Mouse (Mus musculus) spleen, adult 2 months (tissue): Measurements from ENCODE around the gene Paxx. TPM values are rescaled to one million over a fixed set of nuclear protein-coding genes. Genes with fewer than 3 reads are reported as not detected.

Source experiments
- DNase-seq, 2 experiments: peaks; one replicate each; pipeline versions ENCODE4 v3.0.0 to v3.0.0-alpha.2; 2012 to 2021; ENCODE audit warnings: low spot score in 2 of 2, low read depth in 1 of 2
- H3K27ac ChIP-seq: fragments of 200-500 bp; 2 replicates; pipeline ENCODE4 v1.5.1; 2012; ENCODE audit warnings: low read length, inconsistent platforms; ENCODE audit not compliant: insufficient read depth
- H3K27me3 ChIP-seq: fragments of 200-500 bp; 2 replicates; pipeline ENCODE4 v1.6.1; 2012; ENCODE audit warnings: mild to moderate bottlenecking, moderate library complexity, low read length, inconsistent platforms; ENCODE audit not compliant: control insufficient read depth, insufficient read depth
- H3K36me3 ChIP-seq: fragments of 200-500 bp; 2 replicates; pipeline ENCODE4 v1.6.1; 2012; ENCODE audit warnings: mild to moderate bottlenecking, low read length, inconsistent platforms; ENCODE audit not compliant: control insufficient read depth, insufficient read depth
- H3K4me1 ChIP-seq: fragments of 200-500 bp; 2 replicates; pipeline ENCODE4 v1.6.1; 2011; ENCODE audit warnings: inconsistent platforms; ENCODE audit not compliant: control insufficient read depth, insufficient read depth, insufficient read length
- H3K4me3 ChIP-seq: fragments of 200-500 bp; 2 replicates; pipeline ENCODE4 v1.5.1; 2011; ENCODE audit warnings: mild to moderate bottlenecking, inconsistent platforms; ENCODE audit not compliant: insufficient read depth, insufficient read length; ENCODE audit errors: extremely low read depth
- CTCF ChIP-seq: fragments of 200-500 bp; IDR thresholded peaks from 2 replicates; pipeline ENCODE4 v1.5.1; 2011; ENCODE audit warnings: mild to moderate bottlenecking, inconsistent platforms; ENCODE audit not compliant: insufficient read depth, insufficient read length, insufficient replicate concordance; ENCODE audit errors: extremely low read depth
- POLR2A ChIP-seq: fragments of 200-500 bp; IDR thresholded peaks from 2 replicates; pipeline ENCODE4 v1.6.1; 2011; ENCODE audit warnings: low read depth, low read length, inconsistent platforms
- WGBS: fragments of 180-500 bp; shearing (Covaris S2); methylation state at CpG from one replicate; pipeline ENCODE4 v1.1.7; 2018; 5-methylcytosine and 5-hydroxymethylcytosine counted together
- polyA plus RNA-seq: library from polyadenylated mRNA; depleted of rRNA; stranded (reverse); fragments of >200 nt; gene quantifications from 2 replicates; pipeline ENCODE4 v1.2.3, GENCODE M21; 2012

Gene Paxx
- polyA plus RNA-seq, 1 experiment, result 68.7 TPM

- Histone ChIP-seq H3K27ac (no peak overlapping the region), H3K27me3 (no peaks in the 10 kb centered on the region), H3K4me3 (no peak overlapping the region), H3K4me1 (no peaks in the 10 kb centered on the region), H3K36me3 (no peaks in the 10 kb centered on the region)
- peak; percentile 79; the same call in 1 of the 2 replicates for TF ChIP-seq CTCF
- TF ChIP-seq POLR2A, result no peak
- 15% methylated on average over 7 of the region's 7 CpGs for WGBS
- peak; percentile 47 to 59 for DNase-seq
Observed at GRCm38 (mm10) chr2:25482969-25483368, 22.1 kb upstream of the Paxx start.

GRCm38 (mm10) chr2:25480541-25480940 lies 19.6 kb upstream of the Paxx start:
- Histone ChIP-seq H3K36me3 (no peaks in the 10 kb centered on the region), H3K4me3 (no peak overlapping the region), H3K4me1 (no peaks in the 10 kb centered on the region), H3K27me3 (no peaks in the 10 kb centered on the region), H3K27ac (no peak overlapping the region)
- 84% methylated on average over 1 of the region's 1 CpGs for WGBS
- no peak for TF ChIP-seq CTCF
- no peak for TF ChIP-seq POLR2A
- no peak for DNase-seq

- no peak overlapping the region for H3K27ac ChIP-seq
- no peak for DNase-seq
- no peak for TF ChIP-seq CTCF
- no peak for TF ChIP-seq POLR2A
- 72% methylated on average over 10 of the region's 10 CpGs for WGBS
- no peaks in the 10 kb centered on the region for H3K36me3 ChIP-seq
- H3K4me3 ChIP-seq, result no peak overlapping the region
- H3K27me3 ChIP-seq, result no peaks in the 10 kb centered on the region
- no peaks in the 10 kb centered on the region for H3K4me1 ChIP-seq
Observed at GRCm38 (mm10) chr2:25479551-25480311, 18.8 kb upstream of the Paxx start.

- H3K27me3 ChIP-seq, result no peaks in the 10 kb centered on the region
- TF ChIP-seq CTCF (no peak), POLR2A (no peak)
- no peaks in the 10 kb centered on the region for H3K36me3 ChIP-seq
- no peak overlapping the region for H3K27ac ChIP-seq
- DNase-seq, result no peak
- 95% methylated on average over 3 of the region's 3 CpGs for WGBS
- no peaks in the 10 kb centered on the region for H3K4me1 ChIP-seq
- H3K4me3 ChIP-seq, result no peak overlapping the region
Observed at GRCm38 (mm10) chr2:25477967-25478675, 17.2 kb upstream of the Paxx start.

GRCm38 (mm10) chr2:25477541-25477940 lies 16.6 kb upstream of the Paxx start:
- no peak for DNase-seq
- TF ChIP-seq CTCF, result no peak
- TF ChIP-seq POLR2A, result no peak
- Histone ChIP-seq H3K27me3 (no peaks in the 10 kb centered on the region), H3K36me3 (no peaks in the 10 kb centered on the region), H3K4me1 (no peaks in the 10 kb centered on the region), H3K4me3 (no peak overlapping the region), H3K27ac (no peak overlapping the region)
- WGBS, result 87% methylated on average over 8 of the region's 8 CpGs

GRCm38 (mm10) chr2:25472550-25472949 lies 11.7 kb upstream of the Paxx start:
- DNase-seq, result no peak
- no peak overlapping the region for H3K27ac ChIP-seq
- H3K4me3 ChIP-seq, result no peak overlapping the region
- WGBS, result 93% methylated on average over 2 of the region's 2 CpGs
- no peaks in the 10 kb centered on the region for H3K36me3 ChIP-seq
- H3K27me3 ChIP-seq, result no peaks in the 10 kb centered on the region
- no peaks in the 10 kb centered on the region for H3K4me1 ChIP-seq
- TF ChIP-seq POLR2A, result no peak
- TF ChIP-seq CTCF, result no peak

GRCm38 (mm10) chr2:25469969-25470368 lies 9.1 kb upstream of the Paxx start, which contains the start of gene Ptgds:
Gene Ptgds, minus strand, starts transcription at chr2:25470046.
- TF ChIP-seq POLR2A (no peak), CTCF (no peak)

More at GRCm38 (mm10) chr2:25469969-25470368, 9.1 kb upstream of the Paxx start, which contains the start of gene Ptgds:
- H3K4me1 ChIP-seq, result peaks cover 18% of the 10 kb centered on the region; the same call in 1 of the 2 replicates
- H3K36me3 ChIP-seq, result no peaks in the 10 kb centered on the region
- DNase-seq, result no peak
- WGBS, result 87% methylated on average over 6 of the region's 6 CpGs
- no peak within 1 kb of the TSS for H3K4me3 ChIP-seq
- H3K27ac ChIP-seq, result no peak within 1 kb of the TSS
- no peaks in the 10 kb centered on the region for H3K27me3 ChIP-seq
